Mouse (Mus musculus): Measurements from ENCODE around the gene Cenpj. TPM values are rescaled to one million over a fixed set of nuclear protein-coding genes. Genes with fewer than 3 reads are reported as not detected.

Cenpj gene
- polyA plus RNA-seq, 1 experiment = 2.7 TPM

DNA sequence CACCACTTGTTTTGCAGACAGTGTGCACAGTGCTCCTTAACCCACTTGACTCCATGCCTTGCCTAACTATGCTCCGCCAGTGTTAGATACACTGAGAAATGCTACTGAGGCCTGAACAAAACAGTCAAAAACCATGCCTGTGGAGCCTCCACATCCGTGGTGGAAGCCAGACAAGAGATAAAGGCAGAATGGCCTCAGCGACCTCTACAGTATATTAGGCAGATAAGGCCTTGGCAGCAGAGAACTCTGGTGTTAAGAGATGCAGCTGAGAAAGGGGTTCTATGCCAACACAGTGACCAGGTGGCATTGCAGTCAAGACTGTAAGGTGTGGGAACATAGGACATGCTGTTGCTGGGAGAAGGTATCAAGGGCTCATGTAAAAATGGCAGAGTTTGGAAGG is 68.5 kb downstream of the Cenpj start:
- H3K4me1 ChIP-seq (ENCODE audit: control insufficient read depth, insufficient read depth, insufficient read length, low read length) = no peaks in the 10 kb centered on the region
- TF ChIP-seq CTCF (IDR thresholded peaks at IDR 0.05; ENCODE audit: extremely low read depth, insufficient read length, insufficient replicate concordance, low read depth, low read length) (no peak), POLR2A (IDR thresholded peaks at IDR 0.05; ENCODE audit: low read depth, low read length) (no peak)
- H3K27me3 ChIP-seq (ENCODE audit: control insufficient read depth, insufficient read depth, low read length) = no peaks in the 10 kb centered on the region
- no peak overlapping the region for H3K27ac ChIP-seq (ENCODE audit: insufficient read depth, low read depth, low read length)
- 44% methylated on average over 3 of the region's 3 CpGs for WGBS
- H3K36me3 ChIP-seq (ENCODE audit: control insufficient read depth, insufficient read depth, low read length) = no peaks in the 10 kb centered on the region
- no peak overlapping the region for H3K4me3 ChIP-seq (ENCODE audit: low read depth, low read length)

DNA sequence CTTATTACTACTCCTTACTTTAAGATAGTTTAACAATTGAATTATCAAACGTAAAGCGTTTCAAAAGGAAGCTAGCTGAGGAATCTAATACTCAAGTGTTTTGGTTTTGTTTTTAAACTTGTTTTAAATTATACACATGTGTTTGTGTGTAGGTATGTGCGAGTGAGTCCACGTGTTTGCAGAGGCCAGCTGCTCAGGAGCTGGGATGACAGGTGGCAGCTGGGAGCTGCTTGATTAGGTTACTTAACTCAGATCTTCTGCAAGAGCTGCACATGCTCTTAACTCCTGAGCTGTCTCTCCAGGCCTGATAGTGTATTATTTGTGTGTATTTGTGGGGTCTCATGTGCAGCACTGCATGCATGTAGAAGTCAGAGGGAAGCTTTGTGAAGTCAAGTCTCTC is 72.8 kb downstream of the Cenpj start:
- Histone ChIP-seq H3K4me1 (ENCODE audit: control insufficient read depth, insufficient read depth, insufficient read length, low read length) (no peaks in the 10 kb centered on the region), H3K27me3 (ENCODE audit: control insufficient read depth, insufficient read depth, low read length) (no peaks in the 10 kb centered on the region), H3K27ac (ENCODE audit: insufficient read depth, low read depth, low read length) (no peak overlapping the region), H3K4me3 (ENCODE audit: low read depth, low read length) (no peak overlapping the region), H3K36me3 (ENCODE audit: control insufficient read depth, insufficient read depth, low read length) (no peaks in the 10 kb centered on the region)
- TF ChIP-seq POLR2A (IDR thresholded peaks at IDR 0.05; ENCODE audit: low read depth, low read length) (no peak), CTCF (IDR thresholded peaks at IDR 0.05; ENCODE audit: extremely low read depth, insufficient read length, insufficient replicate concordance, low read depth, low read length) (no peak)
- WGBS = 66% methylated on average over 4 of the region's 4 CpGs

- Histone ChIP-seq H3K27ac (ENCODE audit: insufficient read depth, low read depth, low read length) (no peak overlapping the region), H3K4me1 (ENCODE audit: control insufficient read depth, insufficient read depth, insufficient read length, low read length) (no peaks in the 10 kb centered on the region), H3K27me3 (ENCODE audit: control insufficient read depth, insufficient read depth, low read length) (no peaks in the 10 kb centered on the region), H3K36me3 (ENCODE audit: control insufficient read depth, insufficient read depth, low read length) (no peaks in the 10 kb centered on the region), H3K4me3 (ENCODE audit: low read depth, low read length) (no peak overlapping the region)
- no peak for TF ChIP-seq POLR2A (IDR thresholded peaks at IDR 0.05; ENCODE audit: low read depth, low read length)
- TF ChIP-seq CTCF (IDR thresholded peaks at IDR 0.05; ENCODE audit: extremely low read depth, insufficient read length, insufficient replicate concordance, low read depth, low read length) = no peak
These were observed 85.4 kb downstream of the Cenpj start for GRCm38 (mm10) chr14:56489806-56490205.

Other genes starting within 250 kb of the Cenpj start
- 0.06 TPM in 1 of 2 replicates, not detected in the other for gene Atp12a, start 210.4 kb downstream of the Cenpj start, polyA plus RNA-seq (2012; rRNA removed)
- gene Rnf17, start 172.8 kb downstream of the Cenpj start, polyA plus RNA-seq (2012; rRNA removed) = not detected in 2 replicates
- gene Parp4, start 194 bp upstream of the Cenpj start, polyA plus RNA-seq (2012; rRNA removed) = 4.8 and 13.8 TPM in 2 replicates
- gene Mphosph8, start 92.8 kb upstream of the Cenpj start, polyA plus RNA-seq (2012; rRNA removed) = 0.58 and 0.71 TPM in 2 replicates
- gene Pspc1, start 202.9 kb upstream of the Cenpj start, polyA plus RNA-seq (2012; rRNA removed) = 1.3 and 2.4 TPM in 2 replicates
- 1.1 and 2.7 TPM in 2 replicates for gene Zmym5, start 236.3 kb upstream of the Cenpj start, polyA plus RNA-seq (2012; rRNA removed)

Measured in small intestine, adult 2 months (tissue).